Mouse (Mus musculus) midbrain, embryonic 11.5 days (tissue): ENCODE measurements around the gene Rep15. TPM values are rescaled to one million over a fixed set of nuclear protein-coding genes. Genes with fewer than 3 reads are reported as not detected.

ENCODE experiments used
- ATAC-seq: fragments of 200-750 bp; cut with Nextera tagmentation; 2 replicates; pipeline ENCODE4 v1.8.0; 2017; ENCODE audit warnings: moderate TSS enrichment, moderate library complexity; ENCODE audit not compliant: low FRiP score
- DNase-seq: peaks from one replicate; pipeline ENCODE4 v3.0.0; 2015; ENCODE audit warnings: low spot score; ENCODE audit errors: missing footprints
- H3K27ac ChIP-seq: fragments of 300-500 bp; sonication (generic); 2 replicates; pipeline ENCODE4 v1.5.1; 2014; ENCODE audit warnings: low read depth, low read length
- H3K27me3 ChIP-seq: fragments of 300-500 bp; sonication (generic); 2 replicates; pipeline ENCODE4 v1.6.1; 2014; ENCODE audit warnings: mild to moderate bottlenecking, low read length, moderate library complexity, mixed read lengths; ENCODE audit not compliant: control insufficient read depth, insufficient read depth
- H3K36me3 ChIP-seq: fragments of 300-500 bp; sonication (generic); 2 replicates; pipeline ENCODE4 v1.6.1; 2014; ENCODE audit warnings: mild to moderate bottlenecking, low read length, moderate library complexity, mixed read lengths; ENCODE audit not compliant: control insufficient read depth, insufficient read depth
- H3K4me1 ChIP-seq: fragments of 300-500 bp; sonication (generic); 2 replicates; pipeline ENCODE4 v1.6.1; 2014; ENCODE audit warnings: low read length; ENCODE audit not compliant: control insufficient read depth, insufficient read depth
- H3K4me2 ChIP-seq: fragments of 300-500 bp; sonication (generic); 2 replicates; pipeline ENCODE4 v1.6.1; 2014; ENCODE audit warnings: mild to moderate bottlenecking, moderate library complexity
- H3K4me3 ChIP-seq: fragments of 300-500 bp; sonication (generic); 2 replicates; pipeline ENCODE4 v1.5.1; 2014; ENCODE audit warnings: low read depth, low read length
- H3K9ac ChIP-seq: fragments of 300-500 bp; sonication (generic); 2 replicates; pipeline ENCODE4 v1.6.1; 2014; ENCODE audit warnings: low read length
- H3K9me3 ChIP-seq: fragments of 300-500 bp; sonication (generic); 2 replicates; pipeline ENCODE4 v1.6.1; 2016; ENCODE audit warnings: low read length; ENCODE audit not compliant: control insufficient read depth
- WGBS: fragments of 180-500 bp; shearing (Covaris S2); extraction: QIAGEN DNeasy Blood & Tissue Kit; methylation state at CpG from one replicate; pipeline ENCODE4 v1.1.7; 2014; 5-methylcytosine and 5-hydroxymethylcytosine counted together
- polyA plus RNA-seq: library from polyadenylated mRNA; unstranded; fragments of >200 nt; fragmentation: Nextera tagmentation; extraction: Ambion mirVana; gene quantifications from 2 replicates; pipeline ENCODE4 v1.2.1, GENCODE M21; 2014

Rep15 gene
- polyA plus RNA-seq, 1 experiment from 2014 or later = 0.55 TPM

- DNase-seq (no peak), ATAC-seq (no peak)
- Histone ChIP-seq H3K9me3 (no peaks in the 10 kb centered on the region), H3K9ac (no peak overlapping the region), H3K4me3 (no peak overlapping the region), H3K36me3 (0 out of 2 replicates have a peak, but pooled peaks cover 2% of the 10 kb centered on the region), H3K4me2 (no peak overlapping the region), H3K4me1 (no peaks in the 10 kb centered on the region), H3K27me3 (no peaks in the 10 kb centered on the region), H3K27ac (no peak overlapping the region)
- 94% methylated on average over 7 of the region's 7 CpGs for WGBS
Observed at GRCm38 (mm10) chr6:147062694-147063093, 30.3 kb downstream of the Rep15 start.

GRCm38 (mm10) chr6:147064226-147064943 lies 32.0 kb downstream of the Rep15 start:
- no peak for ATAC-seq
- no peak overlapping the region for H3K27ac ChIP-seq
- no peaks in the 10 kb centered on the region for H3K4me1 ChIP-seq
- no peak overlapping the region for H3K4me3 ChIP-seq
- H3K27me3 ChIP-seq = no peaks in the 10 kb centered on the region
- no peak overlapping the region for H3K9ac ChIP-seq
- 0 out of 2 replicates have a peak, but pooled peaks cover 2% of the 10 kb centered on the region for H3K36me3 ChIP-seq
- 95% methylated on average over 10 of the region's 10 CpGs for WGBS
- no peak for DNase-seq
- no peaks in the 10 kb centered on the region for H3K9me3 ChIP-seq
- no peak overlapping the region for H3K4me2 ChIP-seq

GRCm38 (mm10) chr6:147064944-147065261 lies 32.5 kb downstream of the Rep15 start:
- H3K4me2 ChIP-seq = no peak overlapping the region
- DNase-seq (no peak), ATAC-seq (no peak)
- H3K27ac ChIP-seq = no peak overlapping the region
- no peaks in the 10 kb centered on the region for H3K9me3 ChIP-seq
- H3K9ac ChIP-seq = no peak overlapping the region
- H3K27me3 ChIP-seq = no peaks in the 10 kb centered on the region
- 0 out of 2 replicates have a peak, but pooled peaks cover 2% of the 10 kb centered on the region for H3K36me3 ChIP-seq
- WGBS = 90% methylated on average over 6 of the region's 6 CpGs
- no peaks in the 10 kb centered on the region for H3K4me1 ChIP-seq
- H3K4me3 ChIP-seq = no peak overlapping the region

GRCm38 (mm10) chr6:147075808-147076387 lies 43.5 kb downstream of the Rep15 start:
- 76% methylated on average over 5 of the region's 5 CpGs for WGBS
- Histone ChIP-seq H3K27me3 (no peaks in the 10 kb centered on the region), H3K4me1 (no peaks in the 10 kb centered on the region), H3K27ac (no peak overlapping the region), H3K9ac (no peak overlapping the region), H3K4me2 (no peak overlapping the region), H3K36me3 (no peaks in the 10 kb centered on the region; the same call in 1 of the 2 replicates), H3K4me3 (no peak overlapping the region), H3K9me3 (no peaks in the 10 kb centered on the region)
- no peak for ATAC-seq
- DNase-seq = no peak

GRCm38 (mm10) chr6:147076878-147077277 lies 44.5 kb downstream of the Rep15 start:
- Histone ChIP-seq H3K9ac (no peak overlapping the region), H3K36me3 (no peaks in the 10 kb centered on the region), H3K9me3 (no peaks in the 10 kb centered on the region), H3K4me1 (no peaks in the 10 kb centered on the region), H3K4me3 (no peak overlapping the region), H3K27ac (no peak overlapping the region), H3K4me2 (no peak overlapping the region), H3K27me3 (no peaks in the 10 kb centered on the region)
- WGBS = 80% methylated on average over 8 of the region's 8 CpGs
- DNase-seq = no peak
- peak; percentile 78; the same call in 1 of the 2 replicates for ATAC-seq

DNA sequence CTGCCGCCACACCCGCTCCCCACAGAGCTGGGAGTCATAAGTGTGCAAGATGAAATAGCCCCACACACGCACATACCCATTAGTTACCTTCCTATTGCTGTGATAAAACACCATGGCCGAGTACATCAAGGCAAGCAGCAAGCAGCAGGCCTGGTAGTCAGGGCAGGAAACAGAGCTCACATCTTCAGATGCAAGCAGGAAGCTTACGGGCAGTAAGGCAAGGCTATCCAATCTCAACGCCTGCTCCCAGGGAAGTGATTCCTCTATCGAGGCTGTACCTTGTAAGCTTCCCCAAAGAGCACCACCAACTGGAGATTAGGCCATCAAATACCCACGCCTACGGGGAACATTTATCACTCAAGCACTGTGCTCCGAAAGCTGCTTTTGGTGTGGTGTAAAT lies 47.5 kb downstream of the Rep15 start:
- DNase-seq = no peak
- Histone ChIP-seq H3K4me2 (no peak overlapping the region), H3K36me3 (no peaks in the 10 kb centered on the region), H3K4me1 (no peaks in the 10 kb centered on the region), H3K27ac (no peak overlapping the region), H3K9me3 (no peaks in the 10 kb centered on the region), H3K9ac (no peak overlapping the region), H3K4me3 (no peak overlapping the region), H3K27me3 (no peaks in the 10 kb centered on the region)
- 91% methylated on average over 10 of the region's 10 CpGs for WGBS
- ATAC-seq = no peak

Other genes with a start within 250 kb of the Rep15 start
- gene Arntl2, start 236.5 kb upstream of the Rep15 start, polyA plus RNA-seq = 1.4 and 1.5 TPM in 2 replicates
- not detected in 2 replicates for gene Smco2, start 182.5 kb upstream of the Rep15 start, polyA plus RNA-seq
- gene Ppfibp1, start 144.1 kb upstream of the Rep15 start, polyA plus RNA-seq = 30.2 and 30.7 TPM in 2 replicates
- gene 1700034J05Rik, start 78.2 kb upstream of the Rep15 start, polyA plus RNA-seq = 0.11 and 0.18 TPM in 2 replicates
- gene Mrps35, start 10.2 kb downstream of the Rep15 start, polyA plus RNA-seq = 88.1 and 97.8 TPM in 2 replicates
- gene Mansc4, start 54.4 kb downstream of the Rep15 start, polyA plus RNA-seq = 0.72 and 0.83 TPM in 2 replicates
- gene Klhl42, start 58.8 kb downstream of the Rep15 start, polyA plus RNA-seq = 8.6 and 9.3 TPM in 2 replicates
- 0.25 and 0.39 TPM in 2 replicates for gene Pthlh, start 231.6 kb downstream of the Rep15 start, polyA plus RNA-seq